Mouse (Mus musculus) embryonic facial prominence, embryonic 12.5 days (tissue): Measurements from ENCODE around the gene Shb. TPM values are rescaled to one million over a fixed set of nuclear protein-coding genes. Genes with fewer than 3 reads are reported as not detected.

ENCODE experiments used
- ATAC-seq: fragments of 200-750 bp; cut with Nextera tagmentation; 2 replicates; pipeline ENCODE4 v1.8.0; 2017; ENCODE audit not compliant: insufficient number of reproducible peaks, insufficient read depth, low FRiP score, low TSS enrichment
- H3K27ac ChIP-seq: fragments of 300-500 bp; sonication (generic); 2 replicates; pipeline ENCODE4 v1.5.1; 2016; ENCODE audit warnings: mild to moderate bottlenecking
- H3K27me3 ChIP-seq: fragments of 300-500 bp; sonication (generic); 2 replicates; pipeline ENCODE4 v1.6.1; 2016; ENCODE audit warnings: mild to moderate bottlenecking, moderate library complexity
- H3K36me3 ChIP-seq: fragments of 300-500 bp; sonication (generic); 2 replicates; pipeline ENCODE4 v1.6.1; 2016; ENCODE audit warnings: mild to moderate bottlenecking
- H3K4me1 ChIP-seq: fragments of 300-500 bp; sonication (generic); 2 replicates; pipeline ENCODE4 v1.6.1; 2016
- H3K4me2 ChIP-seq: fragments of 300-500 bp; sonication (generic); replicated peaks from 2 replicates; pipeline ENCODE4 v1.6.1; 2016; ENCODE audit warnings: mild to moderate bottlenecking, moderate library complexity
- H3K4me3 ChIP-seq: fragments of 300-500 bp; sonication (generic); 2 replicates; pipeline ENCODE4 v1.5.1; 2016; ENCODE audit warnings: mild to moderate bottlenecking
- H3K9ac ChIP-seq: fragments of 300-500 bp; sonication (generic); 2 replicates; pipeline ENCODE4 v1.6.1; 2016; ENCODE audit warnings: mild to moderate bottlenecking, moderate library complexity
- H3K9me3 ChIP-seq: fragments of 300-500 bp; sonication (generic); 2 replicates; pipeline ENCODE4 v1.6.1; 2016; ENCODE audit warnings: mild to moderate bottlenecking, moderate library complexity
- WGBS: fragments of 180-500 bp; shearing (Covaris S2); methylation state at CpG from one replicate; pipeline ENCODE4 v1.1.7; 2016; 5-methylcytosine and 5-hydroxymethylcytosine counted together
- polyA plus RNA-seq: library from polyadenylated mRNA; unstranded; fragments of >200 nt; fragmentation: Nextera tagmentation; extraction: Ambion mirVana; gene quantifications from 2 replicates; pipeline ENCODE4 v1.2.1, GENCODE M21; 2016

Shb gene
- polyA plus RNA-seq, 1 experiment from 2014 or later: 9.6 TPM

GRCm38 (mm10) chr4:45513340-45513739 lies 18.9 kb downstream of the Shb start:
- Histone ChIP-seq H3K4me3 (no peak overlapping the region), H3K9me3 (no peaks in the 10 kb centered on the region), H3K4me1 (peaks cover 59% of the 10 kb centered on the region), H3K27me3 (no peaks in the 10 kb centered on the region), H3K4me2 (peak overlapping the region; percentile 35), H3K9ac (no peak overlapping the region), H3K36me3 (no peaks in the 10 kb centered on the region), H3K27ac (0 out of 2 replicates have a peak overlapping the region, but pooled peaks have one; percentile 30)
- ATAC-seq: no peak
- WGBS: 68% methylated on average over 2 of the region's 2 CpGs

- Histone ChIP-seq H3K4me2 (no peak overlapping the region), H3K27me3 (no peaks in the 10 kb centered on the region), H3K4me1 (peaks cover 71% of the 10 kb centered on the region), H3K4me3 (no peak overlapping the region), H3K36me3 (no peaks in the 10 kb centered on the region), H3K9ac (no peak overlapping the region), H3K27ac (no peak overlapping the region), H3K9me3 (no peaks in the 10 kb centered on the region)
- no peak for ATAC-seq
- 35% methylated on average over 6 of the region's 6 CpGs for WGBS
Observed at GRCm38 (mm10) chr4:45510163-45510562, 22.1 kb downstream of the Shb start.

- H3K9me3 ChIP-seq: no peaks in the 10 kb centered on the region
- no peak overlapping the region for H3K9ac ChIP-seq
- H3K4me3 ChIP-seq: no peak overlapping the region
- H3K27me3 ChIP-seq: no peaks in the 10 kb centered on the region
- no peaks in the 10 kb centered on the region for H3K36me3 ChIP-seq
- 80% methylated on average over 4 of the region's 4 CpGs for WGBS
- peaks cover 63% of the 10 kb centered on the region for H3K4me1 ChIP-seq
- H3K4me2 ChIP-seq: no peak overlapping the region
- no peak overlapping the region for H3K27ac ChIP-seq
- no peak for ATAC-seq
Observed at GRCm38 (mm10) chr4:45509416-45509815, 22.9 kb downstream of the Shb start.

GRCm38 (mm10) chr4:45508469-45508868 lies 23.8 kb downstream of the Shb start:
- 29% methylated on average over 6 of the region's 6 CpGs for WGBS
- H3K4me3 ChIP-seq: no peak overlapping the region
- no peak overlapping the region for H3K9ac ChIP-seq
- no peaks in the 10 kb centered on the region for H3K27me3 ChIP-seq
- H3K4me1 ChIP-seq: peaks cover 54% of the 10 kb centered on the region
- H3K27ac ChIP-seq: peak overlapping the region; percentile 57; the same call in 1 of the 2 replicates
- no peak for ATAC-seq
- no peak overlapping the region for H3K4me2 ChIP-seq
- no peaks in the 10 kb centered on the region for H3K36me3 ChIP-seq
- H3K9me3 ChIP-seq: no peaks in the 10 kb centered on the region

DNA sequence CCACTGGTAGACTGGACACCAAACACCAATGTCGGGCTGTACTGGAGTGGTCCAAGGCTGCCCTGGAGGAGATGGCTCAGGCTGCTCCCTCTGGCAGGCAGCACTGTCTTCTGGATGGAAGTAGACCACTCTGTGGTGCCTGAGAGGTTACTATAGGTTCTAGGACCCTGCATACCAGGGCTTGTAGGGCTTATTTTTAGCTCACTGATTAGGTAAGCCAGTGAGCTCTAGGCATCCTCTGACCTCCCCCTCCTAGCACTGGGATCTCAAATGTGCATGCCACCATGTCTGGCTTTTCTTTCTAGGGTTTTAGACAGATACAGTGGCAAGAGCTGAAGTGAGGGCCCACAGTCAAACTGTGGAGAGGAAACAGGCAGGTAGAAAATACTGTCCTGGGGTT lies 24.8 kb downstream of the Shb start:
- H3K9ac ChIP-seq: no peak overlapping the region
- no peak overlapping the region for H3K4me2 ChIP-seq
- H3K4me3 ChIP-seq: no peak overlapping the region
- H3K4me1 ChIP-seq: peaks cover 47% of the 10 kb centered on the region
- 39% methylated on average over 1 of the region's 1 CpGs for WGBS
- H3K27ac ChIP-seq: peak overlapping the region; percentile 57
- H3K9me3 ChIP-seq: no peaks in the 10 kb centered on the region
- no peak for ATAC-seq
- H3K27me3 ChIP-seq: no peaks in the 10 kb centered on the region
- no peaks in the 10 kb centered on the region for H3K36me3 ChIP-seq

DNA sequence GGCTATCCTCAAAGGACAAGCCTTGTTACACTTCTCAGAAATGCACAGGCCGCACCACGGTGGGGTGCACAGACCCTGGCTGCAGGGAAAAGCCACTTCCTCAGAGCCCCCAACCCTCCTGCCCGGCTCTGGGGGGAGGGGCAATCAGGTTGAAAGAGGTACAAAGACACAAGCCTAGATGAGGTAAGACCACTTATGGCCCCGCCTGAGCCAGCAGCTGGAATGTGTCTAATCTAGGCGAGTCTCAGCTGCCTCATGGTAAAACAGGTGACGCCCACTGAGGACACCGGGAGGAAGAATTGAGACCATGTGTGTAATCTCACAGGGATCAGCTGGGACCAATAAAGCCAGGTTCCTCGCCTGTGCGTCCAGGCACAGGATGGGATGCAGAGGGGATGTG lies 25.2 kb downstream of the Shb start:
- Histone ChIP-seq H3K27me3 (no peaks in the 10 kb centered on the region), H3K9ac (no peak overlapping the region), H3K4me1 (peaks cover 47% of the 10 kb centered on the region), H3K27ac (peak overlapping the region; percentile 51), H3K4me3 (no peak overlapping the region), H3K9me3 (no peaks in the 10 kb centered on the region), H3K36me3 (no peaks in the 10 kb centered on the region), H3K4me2 (no peak overlapping the region)
- WGBS: 18% methylated on average over 9 of the region's 9 CpGs
- ATAC-seq: peak; percentile 53; the same call in 1 of the 2 replicates

DNA sequence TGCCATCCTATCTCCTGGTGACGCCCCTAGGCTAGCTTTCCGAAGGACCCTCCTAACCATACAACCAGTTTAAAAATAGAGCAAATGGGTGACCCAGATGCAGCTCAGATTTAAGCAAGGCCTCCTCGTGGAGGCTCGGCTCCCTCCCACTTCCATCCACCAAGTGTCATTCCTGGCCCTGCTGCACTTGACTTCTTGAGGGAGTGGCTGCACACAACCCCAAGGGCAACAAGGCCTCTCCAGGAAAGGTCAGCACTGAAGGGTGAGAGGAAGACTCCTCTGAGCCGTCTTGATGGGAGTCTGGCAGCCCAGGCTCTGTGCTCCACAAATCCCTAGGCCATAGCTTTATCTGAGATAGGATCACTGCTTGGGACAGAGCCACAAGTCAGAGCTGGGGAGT lies 25.7 kb downstream of the Shb start:
- Histone ChIP-seq H3K4me3 (no peak overlapping the region), H3K4me2 (no peak overlapping the region), H3K36me3 (no peaks in the 10 kb centered on the region), H3K27ac (peak overlapping the region; percentile 51; the same call in 1 of the 2 replicates), H3K9me3 (no peaks in the 10 kb centered on the region), H3K4me1 (peaks cover 47% of the 10 kb centered on the region), H3K27me3 (no peaks in the 10 kb centered on the region), H3K9ac (no peak overlapping the region; the same call in 1 of the 2 replicates)
- 0 out of 2 replicates have a peak, but pooled peaks have one; percentile 2 for ATAC-seq
- WGBS: 30% methylated on average over 5 of the region's 5 CpGs

DNA sequence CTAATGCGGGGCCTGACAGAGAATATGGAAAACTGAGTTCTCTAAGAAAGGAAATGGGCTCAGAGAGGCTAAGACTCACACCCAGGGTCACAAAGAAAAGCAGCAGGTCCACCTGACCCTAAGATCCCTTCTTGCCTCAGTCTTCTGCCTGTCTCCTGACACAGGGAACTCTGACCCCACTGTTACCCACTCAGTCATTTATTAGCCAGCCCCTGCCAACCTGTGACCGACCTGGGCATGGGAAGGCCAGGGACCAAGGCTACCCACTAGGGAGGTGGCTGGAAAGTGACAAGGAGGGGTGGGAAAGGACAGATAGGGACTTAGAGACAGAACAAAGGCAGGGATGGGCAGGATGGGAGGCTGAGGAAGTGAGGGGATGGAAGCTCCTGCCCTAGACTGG lies 26.6 kb downstream of the Shb start:
- Histone ChIP-seq H3K4me3 (no peak overlapping the region), H3K27ac (no peak overlapping the region), H3K9me3 (no peaks in the 10 kb centered on the region), H3K9ac (no peak overlapping the region), H3K27me3 (no peaks in the 10 kb centered on the region), H3K4me1 (peaks cover 47% of the 10 kb centered on the region), H3K36me3 (no peaks in the 10 kb centered on the region), H3K4me2 (no peak overlapping the region)
- no peak for ATAC-seq
- WGBS: 87% methylated on average over 2 of the region's 2 CpGs

GRCm38 (mm10) chr4:45505191-45505590 lies 27.1 kb downstream of the Shb start:
- Histone ChIP-seq H3K27me3 (no peaks in the 10 kb centered on the region), H3K9me3 (no peaks in the 10 kb centered on the region), H3K27ac (no peak overlapping the region), H3K36me3 (no peaks in the 10 kb centered on the region), H3K4me3 (no peak overlapping the region), H3K4me1 (peaks cover 44% of the 10 kb centered on the region), H3K9ac (no peak overlapping the region), H3K4me2 (no peak overlapping the region)
- ATAC-seq: no peak
- 91% methylated on average over 6 of the region's 6 CpGs for WGBS

DNA sequence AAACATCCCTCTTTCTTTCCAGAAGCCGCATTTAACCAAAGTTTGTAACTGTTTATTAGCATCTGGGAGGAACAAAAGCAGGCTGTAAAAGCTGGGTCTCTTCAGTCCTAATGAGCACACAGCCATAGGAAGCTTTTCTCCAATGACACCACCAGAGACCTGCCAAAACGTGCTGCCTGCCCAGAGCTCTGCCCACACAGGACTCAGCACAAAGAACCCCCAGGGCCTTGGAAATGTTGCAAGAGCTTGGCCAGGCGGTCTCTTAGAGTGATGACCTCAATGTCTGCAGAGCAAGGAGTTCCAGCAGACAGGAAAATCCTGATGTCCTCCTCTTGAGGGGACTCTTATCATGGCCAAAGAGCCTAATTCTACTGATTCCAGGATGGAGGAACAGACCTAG lies 28.5 kb downstream of the Shb start:
- Histone ChIP-seq H3K9ac (no peak overlapping the region), H3K4me3 (no peak overlapping the region), H3K27me3 (no peaks in the 10 kb centered on the region), H3K4me2 (no peak overlapping the region), H3K27ac (no peak overlapping the region), H3K36me3 (no peaks in the 10 kb centered on the region), H3K9me3 (no peaks in the 10 kb centered on the region), H3K4me1 (peaks cover 41% of the 10 kb centered on the region)
- 62% methylated on average over 3 of the region's 3 CpGs for WGBS
- ATAC-seq: no peak

- no peak overlapping the region for H3K27ac ChIP-seq
- no peak overlapping the region for H3K4me3 ChIP-seq
- H3K9ac ChIP-seq: no peak overlapping the region
- 76% methylated on average over 6 of the region's 6 CpGs for WGBS
- H3K9me3 ChIP-seq: no peaks in the 10 kb centered on the region
- H3K4me1 ChIP-seq: peaks cover 41% of the 10 kb centered on the region
- H3K36me3 ChIP-seq: no peaks in the 10 kb centered on the region
- ATAC-seq: no peak
- H3K27me3 ChIP-seq: no peaks in the 10 kb centered on the region
- H3K4me2 ChIP-seq: no peak overlapping the region
Observed at GRCm38 (mm10) chr4:45503380-45503779, 28.9 kb downstream of the Shb start.

DNA sequence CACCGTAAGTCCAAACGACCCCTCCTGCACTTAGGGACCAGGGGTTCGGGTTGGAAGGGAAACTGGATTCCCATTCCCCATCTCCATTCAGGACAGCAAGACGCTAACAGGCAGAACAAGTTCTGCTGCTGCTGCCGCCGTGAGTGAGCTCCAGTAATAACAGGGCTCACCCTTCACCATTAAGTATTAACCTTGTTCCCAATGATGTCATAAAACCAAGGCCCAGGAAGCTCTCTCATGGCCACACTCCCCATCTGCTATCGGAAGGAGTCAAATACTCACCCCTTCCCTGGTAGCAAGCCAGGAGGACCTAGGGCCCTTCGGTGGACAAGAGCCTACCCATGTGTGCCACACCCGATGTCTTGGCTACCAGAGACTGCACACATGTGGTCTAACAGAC lies 30.3 kb downstream of the Shb start:
- no peaks in the 10 kb centered on the region for H3K27me3 ChIP-seq
- H3K4me1 ChIP-seq: peaks cover 35% of the 10 kb centered on the region
- no peaks in the 10 kb centered on the region for H3K9me3 ChIP-seq
- H3K4me3 ChIP-seq: no peak overlapping the region
- ATAC-seq: no peak
- WGBS: 79% methylated on average over 9 of the region's 9 CpGs
- no peaks in the 10 kb centered on the region for H3K36me3 ChIP-seq
- H3K27ac ChIP-seq: no peak overlapping the region
- H3K9ac ChIP-seq: no peak overlapping the region
- no peak overlapping the region for H3K4me2 ChIP-seq

DNA sequence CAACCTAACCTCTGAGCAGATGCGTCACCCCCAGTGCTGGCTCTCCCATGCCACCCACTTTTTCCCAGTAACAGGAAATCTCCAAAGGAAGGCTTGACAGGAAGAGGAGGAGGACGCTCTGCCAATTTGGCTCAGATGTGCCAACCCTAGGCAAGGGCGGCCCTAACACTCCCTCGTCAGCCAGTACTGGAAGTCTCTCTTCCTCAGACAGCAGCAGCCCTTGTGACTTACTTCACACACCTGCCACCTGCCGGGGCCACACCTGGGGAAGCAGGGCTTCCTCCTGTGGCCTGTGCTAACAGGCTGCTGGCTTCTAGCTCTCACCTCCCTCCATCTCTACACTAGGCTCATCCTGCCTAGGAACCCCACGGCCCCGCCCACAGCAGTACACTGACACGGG lies 31.9 kb downstream of the Shb start:
- Histone ChIP-seq H3K4me1 (peaks cover 30% of the 10 kb centered on the region), H3K36me3 (no peaks in the 10 kb centered on the region), H3K4me3 (no peak overlapping the region), H3K4me2 (no peak overlapping the region), H3K9ac (no peak overlapping the region), H3K27me3 (no peaks in the 10 kb centered on the region), H3K9me3 (no peaks in the 10 kb centered on the region), H3K27ac (no peak overlapping the region)
- no peak for ATAC-seq
- 77% methylated on average over 8 of the region's 8 CpGs for WGBS
